Mouse (Mus musculus): ENCODE results near the gene Taok1. TPM values are rescaled to one million over a fixed set of nuclear protein-coding genes. Genes with fewer than 3 reads are reported as not detected.
"Not testable (repeated sequence)": the region's sequence is repeated elsewhere in the genome, so short reads cannot be mapped to it uniquely, and the experiment has no call there.

Taok1 gene
- 9.2 TPM for polyA plus RNA-seq (2012; fragmentation: generic; extraction: Trizol)

GRCm38 (mm10) chr11:77607538-77608455, at the start of gene Taok1:
Taok1 (minus strand) TSS chr11:77607815.
- peak within 1 kb of the TSS; percentile 78 for H3K4me3 ChIP-seq
- H3K79me2 ChIP-seq (ENCODE audit: control insufficient read depth, insufficient read depth): peaks cover 43% of the 10 kb centered on the region
- peak within 1 kb of the TSS; percentile 77 for H3ac ChIP-seq (ENCODE audit: control insufficient read depth, insufficient read length)
- H3K27me3 ChIP-seq (ENCODE audit: control insufficient read depth, insufficient read depth, insufficient read length): no peaks in the 10 kb centered on the region
- no peaks in the 10 kb centered on the region for H3K36me3 ChIP-seq (ENCODE audit: control insufficient read depth, insufficient read depth)
- peak within 1 kb of the TSS; percentile 85 for H3K4me2 ChIP-seq (ENCODE audit: low read depth)
- TF ChIP-seq MYOD1 (IDR thresholded peaks at IDR 0.05; ENCODE audit: control insufficient read depth in 1 of 3, insufficient read length in 2 of 3, low read depth in 2 of 3) (peak in 1 of 3 experiments; percentile 39), POLR2A (IDR thresholded peaks at IDR 0.05; ENCODE audit: insufficient read length, low read depth) (peak; percentile 75), E2F4 (IDR thresholded peaks at IDR 0.05; ENCODE audit: insufficient read depth) (no peak), CEBPB (IDR thresholded peaks at IDR 0.05; ENCODE audit: insufficient read depth, poor library complexity, severe bottlenecking) (no peak), POLR2AphosphoS2 (IDR thresholded peaks at IDR 0.05; ENCODE audit: insufficient read length, low read depth) (peak; percentile 63)

- H3ac ChIP-seq (ENCODE audit: control insufficient read depth, insufficient read length); H3K36me3 ChIP-seq (ENCODE audit: control insufficient read depth, insufficient read depth); H3K27me3 ChIP-seq (ENCODE audit: control insufficient read depth, insufficient read depth, insufficient read length); H3K4me3 ChIP-seq; H3K79me2 ChIP-seq (ENCODE audit: control insufficient read depth, insufficient read depth); H3K4me2 ChIP-seq (ENCODE audit: low read depth): not testable (repeated sequence)
Measured at GRCm38 (mm10) chr11:77653406-77654190, 46.0 kb upstream of the Taok1 start.

- Histone ChIP-seq H3K4me2 (ENCODE audit: low read depth) (no peak overlapping the region), H3K36me3 (ENCODE audit: control insufficient read depth, insufficient read depth) (no peaks in the 10 kb centered on the region), H3K4me3 (no peak overlapping the region), H3ac (ENCODE audit: control insufficient read depth, insufficient read length) (no peak overlapping the region), H3K79me2 (ENCODE audit: control insufficient read depth, insufficient read depth) (no peaks in the 10 kb centered on the region), H3K27me3 (ENCODE audit: control insufficient read depth, insufficient read depth, insufficient read length) (peaks cover 6% of the 10 kb centered on the region)
- TF ChIP-seq MYOD1 (IDR thresholded peaks at IDR 0.05; ENCODE audit: control insufficient read depth in 1 of 3, insufficient read length in 2 of 3, low read depth in 2 of 3) (no peak), CEBPB (IDR thresholded peaks at IDR 0.05; ENCODE audit: insufficient read depth, poor library complexity, severe bottlenecking) (no peak), TCF12 (IDR thresholded peaks at IDR 0.05; ENCODE audit: insufficient read depth, poor library complexity, severe bottlenecking) (no peak), MAX (IDR thresholded peaks at IDR 0.05; ENCODE audit: low read depth) (no peak), SRF (IDR thresholded peaks at IDR 0.05; ENCODE audit: control insufficient read depth, insufficient read length, low read depth) (no peak), USF1 (IDR thresholded peaks at IDR 0.05; ENCODE audit: low read depth) (no peak), POLR2AphosphoS2 (IDR thresholded peaks at IDR 0.05; ENCODE audit: insufficient read length, low read depth) (no peak), E2F4 (IDR thresholded peaks at IDR 0.05; ENCODE audit: insufficient read depth) (no peak), MYOG (IDR thresholded peaks at IDR 0.05; ENCODE audit: control insufficient read depth in 1 of 3, insufficient read depth in 1 of 3, insufficient read length in 2 of 3, low read depth in 2 of 3) (no peak), REST (IDR thresholded peaks at IDR 0.05; ENCODE audit: insufficient read depth, insufficient read length) (no peak)
Measured at GRCm38 (mm10) chr11:77652484-77652883, 44.9 kb upstream of the Taok1 start.

GRCm38 (mm10) chr11:77648878-77649277, 41.3 kb upstream of the Taok1 start:
- H3K4me3 ChIP-seq: no peak overlapping the region
- no peak overlapping the region for H3ac ChIP-seq (ENCODE audit: control insufficient read depth, insufficient read length)
- H3K36me3 ChIP-seq (ENCODE audit: control insufficient read depth, insufficient read depth): no peaks in the 10 kb centered on the region
- H3K4me2 ChIP-seq (ENCODE audit: low read depth): no peak overlapping the region
- TF ChIP-seq USF1 (IDR thresholded peaks at IDR 0.05; ENCODE audit: low read depth) (no peak), MYOD1 (IDR thresholded peaks at IDR 0.05; ENCODE audit: control insufficient read depth in 1 of 3, insufficient read length in 2 of 3, low read depth in 2 of 3) (no peak), TCF3 (IDR thresholded peaks at IDR 0.05; ENCODE audit: insufficient read length, low read depth) (no peak), E2F4 (IDR thresholded peaks at IDR 0.05; ENCODE audit: insufficient read depth) (no peak), TCF12 (IDR thresholded peaks at IDR 0.05; ENCODE audit: insufficient read depth, poor library complexity, severe bottlenecking) (no peak), MAX (IDR thresholded peaks at IDR 0.05; ENCODE audit: low read depth) (no peak)
- peaks cover 4% of the 10 kb centered on the region for H3K27me3 ChIP-seq (ENCODE audit: control insufficient read depth, insufficient read depth, insufficient read length)
- H3K79me2 ChIP-seq (ENCODE audit: control insufficient read depth, insufficient read depth): no peaks in the 10 kb centered on the region

GRCm38 (mm10) chr11:77645481-77645880, 37.9 kb upstream of the Taok1 start:
- H3K4me3 ChIP-seq: no peak overlapping the region
- H3K27me3 ChIP-seq (ENCODE audit: control insufficient read depth, insufficient read depth, insufficient read length): peaks cover 4% of the 10 kb centered on the region
- H3K4me2 ChIP-seq (ENCODE audit: low read depth): no peak overlapping the region
- H3K79me2 ChIP-seq (ENCODE audit: control insufficient read depth, insufficient read depth): no peaks in the 10 kb centered on the region
- H3K36me3 ChIP-seq (ENCODE audit: control insufficient read depth, insufficient read depth): no peaks in the 10 kb centered on the region
- H3ac ChIP-seq (ENCODE audit: control insufficient read depth, insufficient read length): no peak overlapping the region
- no peak for TF ChIP-seq CEBPB (IDR thresholded peaks at IDR 0.05; ENCODE audit: insufficient read depth, poor library complexity, severe bottlenecking)
- no peak for TF ChIP-seq POLR2AphosphoS2 (IDR thresholded peaks at IDR 0.05; ENCODE audit: insufficient read length, low read depth)
- TF ChIP-seq MYOD1 (IDR thresholded peaks at IDR 0.05; ENCODE audit: control insufficient read depth in 1 of 3, insufficient read length in 2 of 3, low read depth in 2 of 3): no peak
- no peak for TF ChIP-seq E2F4 (IDR thresholded peaks at IDR 0.05; ENCODE audit: insufficient read depth)
- no peak for TF ChIP-seq REST (IDR thresholded peaks at IDR 0.05; ENCODE audit: insufficient read depth, insufficient read length)
- no peak for TF ChIP-seq SRF (IDR thresholded peaks at IDR 0.05; ENCODE audit: control insufficient read depth, insufficient read length, low read depth)
- no peak for TF ChIP-seq TCF3 (IDR thresholded peaks at IDR 0.05; ENCODE audit: insufficient read length, low read depth)
- no peak for TF ChIP-seq MAX (IDR thresholded peaks at IDR 0.05; ENCODE audit: low read depth)
- no peak for TF ChIP-seq TCF12 (IDR thresholded peaks at IDR 0.05; ENCODE audit: insufficient read depth, poor library complexity, severe bottlenecking)

All from myocyte (in vitro differentiated cells).